Mouse (Mus musculus): Measurements from ENCODE around the gene Mapk11.

Mapk11 gene

DNA sequence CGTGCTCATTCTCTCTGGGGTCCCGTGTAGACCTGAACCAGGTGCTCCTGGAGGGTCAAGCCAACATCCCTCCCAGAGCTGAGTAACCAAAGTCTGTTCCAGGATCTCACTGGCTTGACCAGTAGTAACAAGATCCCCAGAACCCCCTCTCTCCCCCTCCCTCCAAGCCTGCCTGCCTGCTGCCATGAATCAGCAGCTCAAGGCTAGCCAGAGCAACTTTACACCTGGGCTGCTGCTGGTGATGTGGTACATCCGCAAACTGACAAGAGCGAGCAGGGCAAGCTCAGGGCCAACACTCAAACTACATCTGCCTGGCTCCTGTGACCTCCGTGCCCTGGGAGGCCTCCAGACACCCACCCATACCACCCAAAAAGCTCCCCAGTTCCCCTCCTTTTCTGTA is 8.0 kb downstream of the Mapk11 start:
- DNase-seq (ENCODE audit: low read depth, low spot score), result peak; percentile 32

DNA sequence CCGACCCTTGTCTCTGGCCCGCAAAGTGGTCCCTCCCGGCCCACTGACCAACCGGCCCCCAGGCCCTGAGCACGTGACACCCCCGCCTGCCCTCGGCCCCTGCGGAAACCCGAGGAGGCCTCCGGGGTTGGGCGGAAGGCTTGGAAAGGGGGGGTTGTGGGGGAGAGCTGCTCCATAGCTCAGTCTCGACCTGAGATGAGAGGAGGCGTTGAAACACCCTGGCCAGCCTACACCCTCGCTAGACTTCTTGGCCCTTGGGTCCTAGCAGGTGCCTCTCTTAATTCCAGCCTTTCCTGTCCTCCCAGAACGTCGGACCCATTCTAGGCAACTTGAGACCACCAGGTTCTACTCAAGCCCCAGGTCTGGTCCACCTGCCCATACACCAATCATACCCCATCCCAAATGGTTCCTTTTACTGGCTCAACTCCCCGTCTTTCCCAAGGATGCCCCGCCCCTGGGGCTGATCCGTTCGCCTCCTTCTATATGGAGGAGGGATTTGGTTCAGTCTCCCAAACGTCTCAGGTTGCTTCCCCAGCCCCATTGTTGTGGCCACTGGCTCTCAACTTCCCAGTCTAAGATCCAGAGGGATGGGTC is 8.7 kb downstream of the Mapk11 start, which contains the start of gene Mapk12:
Gene Mapk12, minus strand, starts transcription at position 45 of the 594 bp plus-strand sequence.
- DNase-seq (ENCODE audit: low read depth, low spot score), result peak; percentile 37

DNA sequence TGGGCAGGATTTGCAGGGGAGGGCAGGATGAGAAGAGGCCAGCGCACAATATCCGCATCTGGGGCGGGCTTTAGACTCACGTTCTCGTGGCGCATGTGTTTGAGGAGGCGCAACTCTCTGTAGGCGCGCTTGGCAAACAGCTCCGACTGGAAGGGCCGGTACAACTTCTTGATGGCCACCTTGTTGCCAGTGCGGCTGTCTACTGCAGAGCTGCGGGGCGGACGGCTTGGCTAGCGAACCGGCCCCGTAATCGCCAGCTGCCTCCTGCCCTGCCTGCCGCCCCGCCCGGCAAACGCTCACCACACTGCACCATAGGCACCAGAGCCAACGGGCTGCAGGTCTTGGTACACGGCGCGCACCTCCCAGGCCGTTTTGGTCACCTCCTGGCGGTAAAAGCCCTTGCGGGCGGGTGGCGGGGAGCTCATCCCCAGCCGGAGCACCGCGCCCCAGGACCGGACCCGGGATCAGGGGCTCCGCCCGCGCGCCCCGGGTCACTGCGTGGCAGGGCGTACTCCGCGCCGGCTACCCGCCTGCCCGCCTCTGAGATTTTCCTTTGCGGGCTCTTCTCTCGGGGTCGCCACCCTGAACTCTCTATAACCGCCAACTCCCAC is 9.3 kb downstream of the Mapk11 start:
- peak; percentile 46 for DNase-seq (ENCODE audit: low read depth, low spot score)

DNA sequence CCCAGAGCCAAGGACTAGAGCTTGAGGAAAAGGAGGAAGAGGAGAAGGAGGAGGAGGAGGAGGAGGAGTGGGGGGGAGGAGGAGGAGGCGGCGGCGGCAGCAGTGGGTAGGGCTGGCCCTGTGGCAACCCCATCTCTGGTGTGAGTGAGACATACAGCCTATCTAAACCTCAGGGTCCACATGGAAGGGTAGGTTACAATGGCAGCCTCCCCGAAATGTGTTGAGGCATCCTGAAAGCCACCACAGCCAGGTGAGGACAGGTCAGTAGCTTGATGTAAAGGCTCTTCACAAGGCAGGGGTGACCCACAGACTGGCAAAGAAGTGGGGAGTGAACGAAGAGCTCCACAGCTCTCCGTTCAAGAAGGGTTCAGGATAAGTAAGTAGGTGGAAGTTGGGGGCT is 10.9 kb downstream of the Mapk11 start:
- no peak for DNase-seq (ENCODE audit: low read depth, low spot score)

DNA sequence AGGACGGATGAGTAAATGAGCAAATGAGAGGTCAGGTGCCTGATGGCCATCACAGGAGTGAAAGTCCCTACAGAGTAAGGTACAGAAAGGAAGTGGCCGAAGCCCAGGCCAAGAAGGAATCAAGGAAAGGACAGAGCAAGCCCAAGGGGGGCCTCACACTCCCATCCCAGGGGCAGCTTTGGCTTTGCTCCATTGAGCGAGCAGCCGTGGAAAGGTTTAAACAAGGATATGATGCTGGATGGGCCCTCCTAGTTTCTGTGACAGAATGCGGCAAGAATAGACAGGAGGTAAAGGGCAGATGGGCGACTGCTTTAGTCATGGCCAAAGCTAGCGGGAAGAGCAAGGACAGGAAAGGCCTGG is 11.4 kb downstream of the Mapk11 start:
- DNase-seq (ENCODE audit: low read depth, low spot score), result no peak

DNA sequence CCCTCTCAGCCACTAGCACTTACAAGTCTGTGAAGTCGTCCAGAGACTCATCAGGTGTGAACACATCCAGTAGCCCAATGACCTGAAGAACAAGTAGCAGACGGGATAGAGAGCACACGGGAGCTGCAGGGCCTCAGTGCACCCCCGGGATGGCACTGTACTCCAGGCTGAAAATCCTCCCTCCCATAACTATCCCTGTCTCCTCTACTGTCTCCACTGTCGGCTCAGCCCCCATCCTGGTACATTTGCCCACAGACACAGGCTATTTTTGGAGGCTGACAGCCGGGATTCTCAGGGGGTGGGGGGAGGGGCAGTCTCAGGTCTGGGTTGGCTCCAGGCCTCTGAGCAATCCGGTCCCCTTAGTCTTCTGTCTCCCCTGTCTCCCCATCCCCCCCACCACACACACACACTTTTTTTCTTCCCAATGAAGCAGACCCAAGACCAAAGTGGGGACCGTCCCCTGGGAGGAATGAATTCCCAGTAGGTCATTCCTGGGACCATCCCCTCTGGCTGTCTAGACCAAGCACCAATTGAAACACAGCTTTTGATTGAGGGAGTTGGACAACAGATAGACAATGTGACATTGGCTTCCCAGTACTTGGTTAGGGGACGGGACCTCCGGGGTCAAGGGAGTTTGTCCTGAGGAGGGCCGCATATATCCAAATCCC is 11.9 kb downstream of the Mapk11 start:
- no peak for DNase-seq (ENCODE audit: low read depth, low spot score)

DNA sequence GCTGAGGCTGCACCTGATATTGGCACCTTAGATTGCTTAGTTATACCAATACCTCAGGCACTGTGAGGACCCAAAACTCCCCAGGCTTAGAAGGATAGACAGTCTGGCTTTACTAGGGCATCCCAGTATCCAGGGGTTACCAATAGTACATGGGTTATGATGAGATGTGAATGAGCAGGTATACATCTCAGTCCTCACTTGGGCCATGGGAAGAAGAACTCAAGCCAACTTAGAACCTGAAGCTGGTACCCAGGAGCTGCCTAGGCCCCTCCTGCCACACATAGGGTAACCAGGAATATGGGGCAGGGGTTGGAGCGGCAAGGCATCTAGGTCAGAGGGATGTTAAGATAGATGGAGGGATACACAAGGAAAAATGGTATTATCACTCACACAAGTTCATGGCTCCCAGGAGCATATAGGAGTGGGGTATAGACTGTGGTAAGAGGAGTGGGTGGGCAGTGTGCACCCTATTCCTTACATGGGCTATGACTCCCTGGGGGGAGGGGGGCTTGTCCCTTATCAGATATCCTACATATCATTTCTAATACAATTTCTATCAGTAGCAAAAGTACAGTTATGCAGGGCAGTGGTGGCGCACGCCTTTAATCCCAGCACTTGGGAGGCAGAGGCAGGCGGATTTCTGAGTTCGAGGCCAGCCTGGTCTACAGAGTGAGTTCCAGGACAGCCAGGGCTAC is 12.8 kb downstream of the Mapk11 start:
- DNase-seq (ENCODE audit: low read depth, low spot score), result no peak

DNA sequence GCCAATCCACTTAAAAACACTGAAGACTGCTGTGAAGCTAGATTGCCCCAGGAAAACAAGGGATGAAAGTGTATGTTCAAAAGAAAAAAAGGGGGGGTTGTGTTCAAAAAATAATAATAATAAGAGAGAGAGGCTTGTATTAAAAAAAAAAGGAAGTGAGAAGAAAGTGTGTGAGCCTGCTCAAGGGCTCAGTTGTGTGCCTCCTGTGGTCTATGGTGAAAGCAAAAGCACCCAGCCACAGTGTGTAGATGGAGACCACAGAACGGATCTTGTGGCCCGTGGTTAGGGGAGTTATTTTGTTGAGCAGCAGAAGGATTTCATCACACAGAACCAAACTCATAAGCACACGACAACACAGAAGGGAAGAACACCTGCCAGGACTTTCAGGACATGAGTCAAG is 18.1 kb downstream of the Mapk11 start:
- peak; percentile 82 for DNase-seq (ENCODE audit: low read depth, low spot score)

DNA sequence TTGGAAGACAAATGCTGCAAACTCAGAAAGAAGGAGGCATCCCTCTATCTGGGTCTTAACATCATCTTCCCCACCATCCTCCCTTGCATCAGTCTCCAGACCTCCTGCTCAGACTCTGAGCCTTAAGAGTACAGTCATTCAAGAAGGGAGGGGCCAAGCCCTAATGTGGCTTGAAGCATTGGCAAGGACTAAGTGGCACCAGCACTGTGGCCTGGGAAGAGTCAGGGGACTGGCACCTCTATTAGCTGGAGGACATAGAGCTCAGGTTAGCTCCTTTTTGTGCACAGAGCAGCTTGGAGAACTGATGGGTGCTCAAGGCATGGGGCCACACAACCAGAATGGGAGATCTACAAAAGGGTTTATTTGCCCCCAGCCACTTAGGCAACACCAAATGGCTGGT is 19.2 kb downstream of the Mapk11 start:
- no peak for DNase-seq (ENCODE audit: low read depth, low spot score)

DNA sequence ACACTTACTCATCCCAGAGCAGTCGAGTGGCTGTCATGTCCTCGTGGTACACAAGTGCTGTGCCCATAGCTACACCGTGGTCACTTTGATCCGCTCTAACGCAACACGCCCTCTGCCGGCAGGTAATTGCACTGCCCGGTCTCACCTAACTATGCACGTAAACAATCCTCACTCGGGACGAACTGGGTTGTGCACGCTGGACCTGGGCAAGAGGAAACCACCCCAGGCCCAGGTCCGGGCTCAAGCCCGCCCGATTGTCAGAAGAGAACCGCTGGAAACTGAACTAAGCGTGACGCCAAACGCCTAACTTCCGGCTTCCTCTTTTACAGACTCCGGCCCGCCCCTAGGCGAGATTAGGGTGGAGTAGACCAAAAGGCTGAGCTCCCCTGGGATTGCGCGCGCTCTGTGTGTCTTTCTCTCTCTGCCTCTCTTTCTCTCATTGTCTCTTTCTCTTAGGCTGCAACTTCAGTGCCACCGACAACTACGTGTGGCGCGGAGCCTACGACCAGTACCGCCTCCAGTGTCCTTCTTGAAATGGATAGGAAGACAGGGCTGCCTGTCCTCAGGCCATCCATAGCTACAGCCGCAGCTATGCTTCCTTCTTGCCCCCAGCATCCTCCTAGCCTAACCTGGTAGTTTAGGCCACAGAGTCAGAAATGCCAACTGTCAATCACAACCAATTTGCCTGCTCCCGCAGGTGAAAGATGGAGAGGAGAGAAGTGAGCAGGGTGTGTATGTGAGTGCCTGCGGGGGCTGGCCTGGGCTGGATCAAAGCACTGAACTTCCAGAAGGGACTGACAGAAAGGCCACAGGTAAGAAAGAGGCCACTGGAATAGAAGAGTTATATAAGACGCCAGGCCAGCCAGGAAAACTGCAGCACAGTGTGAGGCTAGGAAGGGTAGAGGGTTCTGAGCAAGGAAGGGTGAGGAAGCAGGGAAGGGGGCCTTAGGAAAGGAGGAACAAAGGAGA is 20.8 kb downstream of the Mapk11 start, which contains the start of gene Hdac10:
Gene Hdac10, minus strand, starts transcription at position 319 of the 969 bp plus-strand sequence.
- DNase-seq (ENCODE audit: low read depth, low spot score), result peak; percentile 88

DNA sequence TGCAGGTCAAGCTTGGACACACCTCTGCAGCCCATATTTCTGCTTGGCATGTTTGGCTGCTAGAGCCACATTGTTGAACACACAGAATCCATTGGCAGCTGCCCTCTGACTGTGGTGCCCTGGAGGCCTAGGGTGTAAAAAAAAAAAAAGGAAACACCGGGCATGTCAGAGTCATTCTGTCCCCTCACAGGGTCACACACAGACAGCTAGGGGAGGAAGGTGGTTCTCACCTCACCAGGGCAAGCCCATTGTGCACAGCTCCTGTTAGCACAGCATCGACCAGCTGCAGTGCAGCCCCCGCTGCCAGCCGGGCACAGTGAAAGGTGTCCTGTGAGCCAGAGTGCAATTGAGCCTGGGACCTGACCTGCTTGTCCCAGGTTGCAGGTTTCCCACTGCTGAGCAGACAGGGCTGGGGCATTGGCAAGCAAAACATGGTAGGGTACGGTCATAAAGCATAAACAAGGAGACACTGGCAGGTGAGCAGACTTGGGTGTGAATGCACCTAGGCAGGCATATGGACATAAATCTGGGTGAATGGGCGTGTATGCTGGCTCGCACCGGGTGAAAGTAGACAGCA is 22.0 kb downstream of the Mapk11 start:
- DNase-seq (ENCODE audit: low read depth, low spot score), result no peak

DNA sequence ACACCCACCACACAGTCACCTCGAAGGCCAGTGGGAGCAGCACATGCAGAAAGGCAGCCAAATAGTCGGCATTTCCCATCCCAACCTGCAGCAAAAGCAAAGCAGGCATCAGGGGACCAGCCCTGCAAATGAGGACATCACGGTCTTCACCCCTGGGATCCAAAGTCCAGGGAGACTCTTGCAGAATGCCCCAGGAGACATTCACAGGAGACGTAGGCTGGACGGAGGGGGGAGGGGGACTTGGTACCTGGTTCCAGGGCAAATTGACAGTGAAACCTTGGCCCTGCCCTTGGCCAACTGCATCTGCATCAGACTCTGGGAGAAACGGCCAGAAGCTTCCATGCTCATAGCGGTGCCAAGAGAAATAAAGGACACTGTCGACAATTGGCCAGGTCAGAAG is 22.8 kb downstream of the Mapk11 start:
- no peak for DNase-seq (ENCODE audit: low read depth, low spot score)

DNA sequence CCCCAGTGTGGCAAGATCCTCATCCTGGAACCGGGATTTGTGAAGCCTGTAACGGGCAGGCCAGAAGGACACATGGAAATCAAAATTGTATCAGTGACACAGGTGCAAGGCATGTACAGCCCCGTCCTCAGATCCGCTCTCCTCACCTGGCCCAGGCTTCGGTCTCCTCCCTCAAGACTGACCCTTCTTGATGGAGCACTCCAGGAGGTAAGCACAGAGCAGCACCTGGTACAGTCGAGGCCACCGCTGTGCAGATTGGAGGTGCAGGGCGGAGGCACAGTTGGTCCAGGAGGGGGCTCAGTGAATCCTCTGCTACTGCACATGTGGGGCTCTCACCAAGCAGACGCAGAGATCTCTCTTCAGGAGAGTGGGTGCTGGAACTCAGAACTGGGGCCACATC is 24.1 kb downstream of the Mapk11 start:
- DNase-seq (ENCODE audit: low read depth, low spot score), result no peak

DNA sequence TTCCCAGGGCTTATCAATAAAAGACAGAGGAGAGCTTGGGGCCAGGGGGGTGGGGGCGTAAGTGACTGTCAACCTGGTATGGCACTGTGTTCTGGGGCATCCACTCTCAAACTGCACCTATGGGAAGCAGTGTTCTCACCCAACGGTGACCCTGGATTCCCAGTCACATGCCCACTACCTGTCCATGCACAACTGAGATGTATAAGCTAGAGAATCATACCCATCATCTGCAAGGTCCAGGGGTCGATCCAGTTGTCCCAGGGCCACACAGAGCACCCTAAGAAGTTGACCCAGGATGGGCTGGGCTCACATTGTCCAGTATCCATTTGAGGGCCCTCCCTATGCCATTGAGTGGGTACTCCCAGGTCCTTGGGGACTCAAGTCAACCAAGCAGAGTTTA is 25.1 kb downstream of the Mapk11 start:
- no peak for DNase-seq (ENCODE audit: low read depth, low spot score)

DNA sequence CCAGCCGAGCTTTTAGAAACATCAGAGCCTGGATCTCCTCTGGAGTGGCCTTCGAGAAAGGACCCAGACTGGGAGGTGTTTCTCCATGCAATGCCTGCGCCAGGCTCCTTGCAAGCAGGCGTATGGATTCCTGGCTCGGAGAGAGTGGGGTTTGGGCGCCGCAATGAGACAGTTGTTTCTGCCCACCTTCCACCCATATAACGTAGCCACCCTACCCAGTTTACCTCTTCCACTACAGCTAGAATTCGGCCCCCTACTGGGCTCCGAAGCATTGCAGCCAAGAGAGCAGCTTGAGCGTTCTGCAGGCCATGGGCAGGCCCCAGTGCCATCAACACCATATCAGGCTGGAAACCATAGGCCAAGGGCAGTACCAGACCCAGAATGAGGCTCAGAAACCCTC is 25.8 kb downstream of the Mapk11 start:
- DNase-seq (ENCODE audit: low read depth, low spot score), result peak; percentile 35

DNA sequence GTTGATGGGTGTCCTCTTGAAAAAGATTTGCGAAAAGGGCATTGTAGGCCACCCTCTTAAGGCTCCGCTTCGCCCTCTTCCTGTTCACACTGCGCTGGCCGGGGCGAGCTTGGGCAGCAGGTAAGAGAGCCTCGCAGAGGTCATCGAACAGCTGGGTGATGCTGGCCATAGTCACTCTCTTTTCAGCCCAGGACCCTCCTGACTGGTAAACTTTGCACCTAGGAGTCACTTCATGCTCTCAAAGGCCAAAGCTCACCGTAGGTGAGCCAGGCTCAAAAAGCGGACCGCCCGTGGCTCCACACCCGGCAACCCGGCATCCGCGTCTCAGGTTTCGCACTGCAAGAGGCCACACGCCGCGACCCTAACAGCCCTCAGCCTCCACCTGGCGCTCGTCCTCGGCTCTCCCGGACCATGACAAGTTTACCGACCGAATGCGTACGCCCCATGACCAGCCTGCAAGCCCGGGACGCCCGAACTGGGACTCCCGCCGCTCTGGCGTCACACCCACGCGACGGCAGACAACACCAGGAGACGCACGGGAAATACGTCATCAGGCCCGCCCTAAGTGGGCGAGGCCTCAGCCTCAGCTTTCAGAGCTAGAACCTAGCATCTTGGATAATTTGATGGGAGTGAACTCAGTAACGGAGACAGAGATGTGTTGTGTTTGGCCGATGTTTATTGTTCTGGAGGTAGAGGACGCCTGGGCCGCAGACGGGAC is 26.6 kb downstream of the Mapk11 start, which contains the start of gene Tubgcp6:
Gene Tubgcp6, minus strand, starts transcription at position 464 of the 718 bp plus-strand sequence.
- DNase-seq (ENCODE audit: low read depth, low spot score), result peak; percentile 96

DNA sequence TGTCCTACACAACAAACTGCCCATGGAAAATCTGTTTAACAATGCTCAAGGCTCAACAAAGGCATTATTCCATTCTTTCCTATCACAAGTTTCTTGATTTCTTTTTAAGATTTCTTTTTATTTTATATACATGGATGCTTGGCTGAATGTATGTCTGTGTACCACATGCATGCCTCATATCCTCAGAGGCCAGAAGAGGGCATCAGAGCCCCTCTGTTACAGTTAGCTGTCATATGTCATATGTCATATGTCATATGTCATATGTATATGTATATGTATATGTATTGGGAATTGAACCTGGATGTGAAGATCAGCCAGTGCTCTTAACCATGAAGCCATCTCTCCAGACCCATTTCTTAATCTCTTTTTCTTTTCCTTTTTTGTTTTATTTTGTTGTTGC is 31.4 kb downstream of the Mapk11 start:
- peak; percentile 77 for DNase-seq (ENCODE audit: low read depth, low spot score)

DNA sequence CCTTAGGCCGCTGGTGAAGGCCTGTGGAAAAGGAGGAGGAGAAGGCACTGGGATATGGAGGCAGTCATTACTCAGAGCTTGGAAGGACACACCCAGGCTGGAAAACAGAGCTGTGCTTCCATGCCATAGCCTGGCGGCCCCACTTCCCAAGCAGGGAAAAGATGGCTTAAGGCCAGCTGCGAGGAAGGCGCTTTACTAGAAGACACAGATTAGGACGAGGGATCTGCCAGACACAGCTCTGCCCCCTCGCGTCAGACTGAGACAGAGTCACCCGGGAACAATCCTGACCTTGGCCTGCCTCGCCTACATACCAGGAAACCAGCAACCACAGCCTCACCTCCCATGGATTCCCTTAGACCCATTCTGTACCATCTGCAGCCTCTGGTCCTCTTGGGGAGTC is 39.3 kb downstream of the Mapk11 start:
- no peak for DNase-seq (ENCODE audit: low read depth, low spot score)

DNA sequence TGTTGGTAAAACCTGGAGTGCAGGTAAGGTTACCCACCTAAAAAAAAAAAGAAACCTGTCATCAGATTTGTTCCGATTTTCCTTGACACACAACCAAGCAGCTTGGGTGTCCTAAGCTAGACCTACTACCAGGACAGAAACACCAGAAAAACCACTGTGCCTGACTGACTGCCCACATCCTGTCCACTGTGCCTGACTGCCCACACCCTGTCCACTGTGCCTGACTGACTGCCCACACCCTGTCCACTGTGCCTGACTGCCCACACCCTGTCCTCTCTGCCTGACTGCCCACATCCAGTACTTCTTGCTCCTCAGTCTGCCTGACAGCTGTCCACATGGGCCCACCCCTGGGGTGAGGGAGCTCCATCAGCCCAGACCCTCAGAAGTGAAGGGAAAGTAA is 42.5 kb downstream of the Mapk11 start:
- DNase-seq (ENCODE audit: low read depth, low spot score), result no peak

DNA sequence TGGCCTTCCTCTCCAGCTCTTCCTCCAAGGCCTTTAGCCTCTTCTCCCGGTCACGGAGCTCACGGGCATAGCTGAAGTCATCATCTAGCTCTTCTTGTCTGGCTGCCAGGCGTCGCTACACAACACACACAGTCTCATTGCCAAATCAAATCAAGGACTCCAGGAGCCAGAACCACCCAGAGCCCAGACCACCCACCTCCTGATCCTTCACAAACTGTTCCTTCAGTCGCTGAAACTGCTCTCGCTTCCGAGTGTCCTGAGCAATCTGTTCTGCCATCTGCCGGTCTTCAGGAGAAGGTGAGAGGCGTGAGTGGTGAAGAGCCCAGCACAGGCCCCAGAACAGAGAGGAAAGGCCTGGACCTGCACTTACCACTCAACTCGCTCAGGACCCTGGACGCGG is 43.4 kb downstream of the Mapk11 start:
- no peak for DNase-seq (ENCODE audit: low read depth, low spot score)

Measured in CD4-positive, CD25-positive, alpha-beta regulatory T cell, adult 2 months (primary cell).